Mouse (Mus musculus) testis, postnatal 10 days (tissue): ENCODE results near the gene Naa80.

ENCODE experiments used
- DNase-seq: peaks from one replicate; pipeline ENCODE4 v3.0.0; 2021; ENCODE audit warnings: low spot score

The Naa80 gene

GRCm38 (mm10) chr9:107578587-107578986, at the start of gene Naa80:
Gene Naa80, plus strand, starts transcription at chr9:107578887.
- DNase-seq: no peak

- peak; percentile 87 for DNase-seq
Observed at GRCm38 (mm10) chr9:107533791-107534407, 44.8 kb upstream of the Naa80 start, which contains the start of gene Tmem115. Gene Tmem115, plus strand, starts transcription at chr9:107533945.

- DNase-seq: no peak
Observed at GRCm38 (mm10) chr9:107534408-107535202, 44.1 kb upstream of the Naa80 start.

GRCm38 (mm10) chr9:107538231-107538630, 40.5 kb upstream of the Naa80 start:
- DNase-seq: no peak

GRCm38 (mm10) chr9:107538711-107539110, 40.0 kb upstream of the Naa80 start:
- no peak for DNase-seq

- no peak for DNase-seq
Observed at GRCm38 (mm10) chr9:107539940-107540339, 38.7 kb upstream of the Naa80 start.

- DNase-seq: no peak
Observed at GRCm38 (mm10) chr9:107540420-107540819, 38.3 kb upstream of the Naa80 start.

- DNase-seq: no peak
Observed at GRCm38 (mm10) chr9:107541005-107541404, 37.7 kb upstream of the Naa80 start.

GRCm38 (mm10) chr9:107541474-107542351, 37.0 kb upstream of the Naa80 start, which contains the start of the genes Cyb561d2 and Nprl2:
Gene Cyb561d2, minus strand, starts transcription at chr9:107542193.
Gene Nprl2, plus strand, starts transcription at chr9:107542226.
- peak; percentile 96 for DNase-seq

GRCm38 (mm10) chr9:107542352-107542686, 36.4 kb upstream of the Naa80 start:
- no peak for DNase-seq

GRCm38 (mm10) chr9:107542721-107543120, 36.0 kb upstream of the Naa80 start:
- no peak for DNase-seq

GRCm38 (mm10) chr9:107543299-107543698, 35.4 kb upstream of the Naa80 start:
- DNase-seq: no peak

GRCm38 (mm10) chr9:107544196-107544700, 34.4 kb upstream of the Naa80 start:
- no peak for DNase-seq

- DNase-seq: no peak
Observed at GRCm38 (mm10) chr9:107544729-107545128, 34.0 kb upstream of the Naa80 start.

GRCm38 (mm10) chr9:107545199-107545598, 33.5 kb upstream of the Naa80 start:
- no peak for DNase-seq

GRCm38 (mm10) chr9:107545602-107546001, 33.1 kb upstream of the Naa80 start:
- peak; percentile 89 for DNase-seq

- peak; percentile 92 for DNase-seq
Observed at GRCm38 (mm10) chr9:107547026-107547425, 31.7 kb upstream of the Naa80 start, which contains the start of gene Zmynd10. Gene Zmynd10, plus strand, starts transcription at chr9:107547298.

- DNase-seq: no peak
Observed at GRCm38 (mm10) chr9:107547957-107548356, 30.7 kb upstream of the Naa80 start.

GRCm38 (mm10) chr9:107548820-107549219, 29.9 kb upstream of the Naa80 start:
- DNase-seq: no peak

GRCm38 (mm10) chr9:107549297-107550074, 29.2 kb upstream of the Naa80 start:
- no peak for DNase-seq

GRCm38 (mm10) chr9:107550491-107551116, 28.1 kb upstream of the Naa80 start:
- DNase-seq: no peak
